Mouse (Mus musculus): Measurements from ENCODE around the gene Kidins220. TPM values are rescaled to one million over a fixed set of nuclear protein-coding genes. Genes with fewer than 3 reads are reported as not detected.

The Kidins220 gene
- total and polyA plus RNA-seq, 2 experiments from 2014 or later, result 104 to 295 TPM

- ATAC-seq (ENCODE audit: low FRiP score) (no peak), DNase-seq (ENCODE audit: low spot score) (peak; percentile 18)
- H3K36me3 ChIP-seq (ENCODE audit: insufficient read depth, low read length), result no peaks in the 10 kb centered on the region
These were observed 125.1 kb downstream of the Kidins220 start for GRCm38 (mm10) chr12:25099563-25100408.

DNA sequence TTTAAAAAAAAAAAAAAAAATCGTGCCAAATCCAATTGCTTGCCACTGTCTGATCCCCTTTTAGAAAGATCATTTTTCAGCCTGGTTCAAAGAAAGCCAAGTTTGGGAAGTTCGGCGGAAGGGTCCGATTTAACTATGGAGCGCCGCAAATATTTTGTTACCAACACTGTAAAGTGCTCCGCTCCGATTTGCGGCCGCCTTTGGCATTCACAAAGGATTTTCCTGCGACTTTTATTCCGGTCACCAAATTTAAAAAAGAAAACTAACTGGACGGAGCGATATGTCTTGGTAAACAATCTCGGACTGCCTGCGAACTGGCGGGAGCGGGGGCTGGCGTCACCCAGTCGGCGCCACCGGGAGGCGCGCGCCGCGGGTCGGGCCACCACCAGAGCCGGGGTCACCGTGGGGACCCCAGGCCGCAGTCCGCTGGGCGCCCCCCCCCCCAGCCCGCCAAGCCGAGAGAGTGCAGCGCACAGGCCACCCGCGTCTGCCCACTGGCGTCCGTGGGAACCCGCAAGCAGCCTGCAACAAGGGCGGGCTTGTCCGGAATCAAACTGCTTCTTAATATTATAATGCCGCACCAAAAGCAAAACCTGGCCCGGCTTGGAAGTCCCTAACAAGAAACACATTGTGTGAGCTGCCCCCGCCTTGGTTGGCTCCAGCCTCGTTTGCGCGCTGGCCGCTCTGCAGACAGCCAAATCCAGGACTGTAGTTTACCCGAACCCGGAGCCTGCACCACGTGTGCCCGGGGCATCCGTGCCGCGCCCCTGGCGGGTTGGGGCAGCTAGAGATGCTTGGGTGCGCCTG lies 125.9 kb downstream of the Kidins220 start:
- Histone ChIP-seq H3K27me3 (ENCODE audit: insufficient read depth, low read length) (no peaks in the 10 kb centered on the region), H3K27ac (ENCODE audit: low read depth, low read length) (peak overlapping the region; percentile 57), H3K9ac (replicated peaks; ENCODE audit: low read length, poor library complexity, severe bottlenecking) (peak overlapping the region; percentile 63), H3K4me3 (ENCODE audit: low read depth, low read length) (peak overlapping the region; percentile 49), H3K36me3 (ENCODE audit: insufficient read depth, low read length) (no peaks in the 10 kb centered on the region), H3K4me1 (ENCODE audit: insufficient read depth, low read length) (peaks cover 8% of the 10 kb centered on the region; the same call in 1 of the 2 replicates), H3K9me3 (ENCODE audit: low read length) (no peaks in the 10 kb centered on the region), H3K4me2 (ENCODE audit: low read depth, low read length, poor library complexity, severe bottlenecking) (peak overlapping the region; percentile 99)
- TF ChIP-seq CTCF (IDR thresholded peaks at IDR 0.05), result no peak
- DNase-seq (ENCODE audit: low spot score) (peak; percentile 73), ATAC-seq (ENCODE audit: low FRiP score) (no peak)
- WGBS, result under 1% methylated on average over 55 of the region's 59 CpGs

More at GRCm38 (mm10) chr12:25099563-25100408, 125.1 kb downstream of the Kidins220 start:
- H3K4me1 ChIP-seq (ENCODE audit: insufficient read depth, low read length), result peaks cover 8% of the 10 kb centered on the region; the same call in 1 of the 2 replicates
- H3K9me3 ChIP-seq (ENCODE audit: low read length), result no peaks in the 10 kb centered on the region
- peak overlapping the region; percentile 49 for H3K4me3 ChIP-seq (ENCODE audit: low read depth, low read length)
- peak overlapping the region; percentile 79 for H3K27ac ChIP-seq (ENCODE audit: low read depth, low read length)
- H3K27me3 ChIP-seq (ENCODE audit: insufficient read depth, low read length), result no peaks in the 10 kb centered on the region
- peak overlapping the region; percentile 99 for H3K4me2 ChIP-seq (ENCODE audit: low read depth, low read length, poor library complexity, severe bottlenecking)
- WGBS, result under 1% methylated on average over 38 of the region's 38 CpGs
- TF ChIP-seq CTCF (IDR thresholded peaks at IDR 0.05), result no peak
- peak overlapping the region; percentile 64 for H3K9ac ChIP-seq (replicated peaks; ENCODE audit: low read length, poor library complexity, severe bottlenecking)

GRCm38 (mm10) chr12:25101389-25101788 lies 126.7 kb downstream of the Kidins220 start:
- Histone ChIP-seq H3K9me3 (ENCODE audit: low read length) (no peaks in the 10 kb centered on the region), H3K27me3 (ENCODE audit: insufficient read depth, low read length) (no peaks in the 10 kb centered on the region), H3K9ac (replicated peaks; ENCODE audit: low read length, poor library complexity, severe bottlenecking) (no peak overlapping the region), H3K4me1 (ENCODE audit: insufficient read depth, low read length) (peaks cover 8% of the 10 kb centered on the region; the same call in 1 of the 2 replicates), H3K27ac (ENCODE audit: low read depth, low read length) (no peak overlapping the region), H3K4me2 (ENCODE audit: low read depth, low read length, poor library complexity, severe bottlenecking) (peak overlapping the region; percentile 99; the same call in 1 of the 2 replicates), H3K36me3 (ENCODE audit: insufficient read depth, low read length) (no peaks in the 10 kb centered on the region), H3K4me3 (ENCODE audit: low read depth, low read length) (no peak overlapping the region; the same call in 1 of the 2 replicates)
- WGBS, result 26% methylated on average over 5 of the region's 5 CpGs
- TF ChIP-seq CTCF (IDR thresholded peaks at IDR 0.05), result no peak
- ATAC-seq (ENCODE audit: low FRiP score) (no peak), DNase-seq (ENCODE audit: low spot score) (no peak)

- Histone ChIP-seq H3K27ac (ENCODE audit: low read depth, low read length) (no peak overlapping the region), H3K36me3 (ENCODE audit: insufficient read depth, low read length) (no peaks in the 10 kb centered on the region), H3K9me3 (ENCODE audit: low read length) (no peaks in the 10 kb centered on the region), H3K4me1 (ENCODE audit: insufficient read depth, low read length) (no peaks in the 10 kb centered on the region; the same call in 1 of the 2 replicates), H3K27me3 (ENCODE audit: insufficient read depth, low read length) (no peaks in the 10 kb centered on the region), H3K4me2 (ENCODE audit: low read depth, low read length, poor library complexity, severe bottlenecking) (no peak overlapping the region), H3K4me3 (ENCODE audit: low read depth, low read length) (no peak overlapping the region), H3K9ac (replicated peaks; ENCODE audit: low read length, poor library complexity, severe bottlenecking) (no peak overlapping the region)
- ATAC-seq (ENCODE audit: low FRiP score), result no peak
- no peak for DNase-seq (ENCODE audit: low spot score)
- WGBS, result 86% methylated on average over 6 of the region's 6 CpGs
- TF ChIP-seq CTCF (IDR thresholded peaks at IDR 0.05), result no peak
These were observed 129.2 kb downstream of the Kidins220 start for GRCm38 (mm10) chr12:25103911-25104310.

GRCm38 (mm10) chr12:25104541-25104940 lies 129.8 kb downstream of the Kidins220 start:
- Histone ChIP-seq H3K4me1 (ENCODE audit: insufficient read depth, low read length) (no peaks in the 10 kb centered on the region), H3K4me3 (ENCODE audit: low read depth, low read length) (no peak overlapping the region), H3K4me2 (ENCODE audit: low read depth, low read length, poor library complexity, severe bottlenecking) (no peak overlapping the region), H3K9me3 (ENCODE audit: low read length) (no peaks in the 10 kb centered on the region), H3K27ac (ENCODE audit: low read depth, low read length) (no peak overlapping the region), H3K9ac (replicated peaks; ENCODE audit: low read length, poor library complexity, severe bottlenecking) (no peak overlapping the region), H3K27me3 (ENCODE audit: insufficient read depth, low read length) (no peaks in the 10 kb centered on the region), H3K36me3 (ENCODE audit: insufficient read depth, low read length) (no peaks in the 10 kb centered on the region)
- ATAC-seq (ENCODE audit: low FRiP score) (no peak), DNase-seq (ENCODE audit: low spot score) (no peak)
- TF ChIP-seq CTCF (IDR thresholded peaks at IDR 0.05), result no peak
